Mouse (Mus musculus) MEL (cell line): ENCODE measurements around the gene Mthfs. TPM values are rescaled to one million over a fixed set of nuclear protein-coding genes. Genes with fewer than 3 reads are reported as not detected.
A peak's percentile ranks its signal among the peaks of the same experiment; 100 is the strongest.
"Not testable (repeated sequence)": the region's sequence is repeated elsewhere in the genome, so short reads cannot be mapped to it uniquely, and the experiment has no call there.

Source experiments
- DNase-seq: peaks from one replicate; pipeline ENCODE4 v3.0.0; 2011; ENCODE audit warnings: low read depth, low spot score
- H3K27ac ChIP-seq: 2 replicates; pipeline ENCODE4 v1.5.1; 2012; ENCODE audit warnings: low read depth, mild to moderate bottlenecking, control low read depth, low read length, moderate library complexity; ENCODE audit not compliant: control insufficient read depth
- H3K27me3 ChIP-seq, 2 experiments: fragments of 150-350 bp in 1 of 2; sonication (generic) in 1 of 2; 2 replicates each; pipeline ENCODE4 v1.6.1; 2012; ENCODE audit warnings: low read length in 2 of 2, mild to moderate bottlenecking in 2 of 2, improper control_type of control experiment in 1 of 2, moderate library complexity in 1 of 2; ENCODE audit not compliant: insufficient read depth in 2 of 2, control insufficient read depth in 1 of 2
- H3K36me3 ChIP-seq, 2 experiments: 2 replicates each; pipeline ENCODE4 v1.6.1; 2012 to 2014; ENCODE audit warnings: low read length in 2 of 2, improper control_type of control experiment in 1 of 2, inconsistent platforms in 1 of 2, mild to moderate bottlenecking in 1 of 2; ENCODE audit not compliant: insufficient read depth in 2 of 2, control insufficient read depth in 1 of 2
- H3K4me1 ChIP-seq, 2 experiments: fragments of 150-350 bp in 1 of 2; sonication (generic) in 1 of 2; 2 replicates each; pipeline ENCODE4 v1.6.1; 2012; ENCODE audit warnings: low read length in 2 of 2, improper control_type of control experiment in 1 of 2, mild to moderate bottlenecking in 1 of 2; ENCODE audit not compliant: insufficient read depth in 2 of 2, control insufficient read depth in 1 of 2
- H3K4me3 ChIP-seq, 2 experiments: fragments of 150-350 bp in 1 of 2; sonication (generic) in 1 of 2; 2 replicates each; pipeline ENCODE4 v1.5.1; 2012; ENCODE audit warnings: low read depth in 2 of 2, low read length in 2 of 2, mild to moderate bottlenecking in 2 of 2, moderate library complexity in 2 of 2, control low read depth in 1 of 2, improper control_type of control experiment in 1 of 2; ENCODE audit not compliant: control insufficient read depth in 1 of 2, insufficient read depth in 1 of 2
- H3K79me2 ChIP-seq: 2 replicates; pipeline ENCODE4 v1.6.1; 2012; ENCODE audit warnings: mild to moderate bottlenecking, low read length, moderate library complexity; ENCODE audit not compliant: control insufficient read depth, poor library complexity, insufficient read depth
- H3K9ac ChIP-seq: 2 replicates; pipeline ENCODE4 v1.6.1; 2012; ENCODE audit warnings: low read depth, mild to moderate bottlenecking, control low read depth, low read length, moderate library complexity; ENCODE audit not compliant: control insufficient read depth, poor library complexity, severe bottlenecking
- H3K9me3 ChIP-seq: fragments of 150-350 bp; sonication (generic); replicated peaks from 2 replicates; pipeline ENCODE4 v1.6.1; 2012; ENCODE audit warnings: mild to moderate bottlenecking, low read length, improper control_type of control experiment, moderate library complexity; ENCODE audit not compliant: insufficient read depth
- CTCF ChIP-seq, 3 experiments: IDR thresholded peaks in 2 of 3; conservative IDR thresholded peaks in 1 of 3; 2 replicates each; pipeline ENCODE4 v1.5.1; 2011 to 2012; ENCODE audit warnings: low read length in 3 of 3, low read depth in 2 of 3, mild to moderate bottlenecking in 2 of 3, improper control_type of control experiment in 1 of 3, inconsistent platforms in 1 of 3, mixed read lengths in 1 of 3, moderate library complexity in 1 of 3; ENCODE audit not compliant: control insufficient read depth in 1 of 3, insufficient read depth in 1 of 3, poor library complexity in 1 of 3, severe bottlenecking in 1 of 3
- RAD21 ChIP-seq: IDR thresholded peaks from 2 replicates; pipeline ENCODE4 v1.6.1; 2011; ENCODE audit warnings: mild to moderate bottlenecking, low read depth, low read length, improper control_type of control experiment
- SMC3 ChIP-seq: IDR thresholded peaks from 2 replicates; pipeline ENCODE4 v1.6.1; 2011; ENCODE audit warnings: low read depth, low read length, improper control_type of control experiment
- ZC3H11A ChIP-seq: IDR thresholded peaks from 2 replicates; pipeline ENCODE4 v1.6.1; 2012; ENCODE audit warnings: low read depth, mild to moderate bottlenecking, inconsistent platforms, low read length, improper control_type of control experiment
- polyA plus RNA-seq, 2 experiments: library from polyadenylated mRNA; stranded (reverse) in 1 of 2; unstranded in 1 of 2; fragments of >175 nt in 1 of 2; fragments of >200 nt in 1 of 2; gene quantifications; 2 replicates each; pipeline versions ENCODE4 v1.2.1 to v1.2.4; 2012; ENCODE audit warnings: low replicate concordance in 2 of 2, low read depth in 1 of 2; ENCODE audit not compliant: insufficient read length in 2 of 2, insufficient read depth in 1 of 2, missing spikeins in 1 of 2
- total RNA-seq: library from RNA; depleted of rRNA; stranded (reverse); fragments of 300-350 nt; gene quantifications from 2 replicates; pipeline ENCODE4 v1.2.3, GENCODE M21; 2012; rRNA removed

Gene Mthfs
- total RNA-seq, result 1.1 and 1.2 TPM in 2 replicates
- 10 to 100 TPM in 1 of 2 experiments, not detected in 1; 10.7 TPM for polyA plus RNA-seq

GRCm38 (mm10) chr9:89210353-89211064, at the start of gene Mthfs:
Gene Mthfs, plus strand, starts transcription at chr9:89210676.
- Histone ChIP-seq H3K9ac (peak within 1 kb of the TSS; percentile 73), H3K27ac (peak within 1 kb of the TSS; percentile 84)

GRCm38 (mm10) chr9:89172539-89172938, 37.9 kb upstream of the Mthfs start:
- DNase-seq, H3K9me3 ChIP-seq, H3K27me3 ChIP-seq, H3K27ac ChIP-seq, H3K4me3 ChIP-seq, H3K9ac ChIP-seq, H3K79me2 ChIP-seq, H3K36me3 ChIP-seq, H3K4me1 ChIP-seq: not testable (repeated sequence)

More at GRCm38 (mm10) chr9:89210353-89211064, at the start of gene Mthfs:
- H3K4me3 ChIP-seq, result peak within 1 kb of the TSS; percentile 64 to 84
- H3K9me3 ChIP-seq, H3K4me1 ChIP-seq, H3K27me3 ChIP-seq, H3K79me2 ChIP-seq, H3K36me3 ChIP-seq: not testable (repeated sequence)
- peak; percentile 10 for DNase-seq
- 0 out of 2 replicates have a peak, but pooled peaks have one; percentile 20 for TF ChIP-seq SMC3
- peak in 1 of 3 experiments; percentile 11; a peak in 1 of 6 replicates for TF ChIP-seq CTCF (IDR thresholded peaks at IDR 0.05 in 2 of 3, conservative IDR thresholded peaks at IDR 0.05 in 1 of 3; ENCODE audit: control insufficient read depth in 1 of 3, insufficient read depth in 1 of 3, low read depth in 2 of 3, low read length in 3 of 3, poor library complexity in 1 of 3, severe bottlenecking in 1 of 3)
- TF ChIP-seq, all 39 proteins: peak for 2; not testable (repeated sequence) for 37

- H3K27ac ChIP-seq, H3K4me1 ChIP-seq, H3K4me3 ChIP-seq, H3K9me3 ChIP-seq, H3K79me2 ChIP-seq, H3K36me3 ChIP-seq, H3K9ac ChIP-seq: not testable (repeated sequence)
- peak; percentile 17 for DNase-seq
- TF ChIP-seq SMC3, result peak; percentile 35; the same call in 1 of the 2 replicates
- TF ChIP-seq CTCF (IDR thresholded peaks at IDR 0.05 in 2 of 3, conservative IDR thresholded peaks at IDR 0.05 in 1 of 3; ENCODE audit: control insufficient read depth in 1 of 3, insufficient read depth in 1 of 3, low read depth in 2 of 3, low read length in 3 of 3, poor library complexity in 1 of 3, severe bottlenecking in 1 of 3), result peak in 2 of 3 experiments; percentile 30 to 37; a peak in 4 of 6 replicates
- 0 out of 2 replicates have a peak, but pooled peaks have one; percentile 9 for TF ChIP-seq ZC3H11A
- TF ChIP-seq RAD21, result peak; percentile 27
- TF ChIP-seq, all 39 proteins: peak for 4; not testable (repeated sequence) for 35
- H3K27me3 ChIP-seq, result not testable (repeated sequence)
Measured at GRCm38 (mm10) chr9:89178833-89179232, 31.6 kb upstream of the Mthfs start.

- H3K79me2 ChIP-seq, H3K36me3 ChIP-seq, H3K27me3 ChIP-seq, DNase-seq, H3K4me1 ChIP-seq, H3K9ac ChIP-seq, H3K9me3 ChIP-seq, H3K27ac ChIP-seq, H3K4me3 ChIP-seq: not testable (repeated sequence)
Measured at GRCm38 (mm10) chr9:89179469-89179868, 31.0 kb upstream of the Mthfs start.

- not testable (repeated sequence) for DNase-seq
Measured at GRCm38 (mm10) chr9:89187006-89187405, 23.5 kb upstream of the Mthfs start.

GRCm38 (mm10) chr9:89195483-89195882, 15.0 kb upstream of the Mthfs start:
- not testable (repeated sequence) for H3K79me2 ChIP-seq, DNase-seq, H3K27ac ChIP-seq, H3K4me3 ChIP-seq, H3K9ac ChIP-seq, H3K27me3 ChIP-seq, H3K36me3 ChIP-seq, H3K4me1 ChIP-seq, H3K9me3 ChIP-seq

More at GRCm38 (mm10) chr9:89187006-89187405, 23.5 kb upstream of the Mthfs start:
- H3K79me2 ChIP-seq, H3K27ac ChIP-seq, H3K4me1 ChIP-seq, H3K36me3 ChIP-seq, H3K27me3 ChIP-seq, H3K9me3 ChIP-seq, H3K9ac ChIP-seq, H3K4me3 ChIP-seq: not testable (repeated sequence)
